Mouse (Mus musculus) gastrocnemius, adult 2 months (tissue): ENCODE measurements around the gene Grcc10. TPM values are rescaled to one million over a fixed set of nuclear protein-coding genes. Genes with fewer than 3 reads are reported as not detected.

ENCODE experiments used
- DNase-seq: peaks from one replicate; pipeline ENCODE4 v3.0.0; 2022
- H3K27ac ChIP-seq: fragments of 200-600 bp; 2 replicates; pipeline ENCODE4 v1.8.1; 2022; ENCODE audit warnings: mild to moderate bottlenecking
- H3K4me3 ChIP-seq: fragments of 200-600 bp; 2 replicates; pipeline ENCODE4 v1.8.1; 2022; ENCODE audit warnings: mild to moderate bottlenecking, moderate library complexity
- CTCF ChIP-seq: fragments of 200-600 bp; IDR thresholded peaks from 2 replicates; pipeline ENCODE4 v1.8.1; 2022; ENCODE audit warnings: antibody characterized with exemption, mild to moderate bottlenecking, moderate library complexity
- intact Hi-C: fragments of 180-260 bp; cut with DNase I; formaldehyde crosslinking; loops from one replicate; pipeline ENCODE4 v1.15.1; 2025
- long read RNA-seq, 2 experiments: library from polyadenylated mRNA; stranded (forward); transcript quantifications; one replicate each; pipeline ENCODE4 v2.0.0; 2021
- total RNA-seq, 2 experiments: library from RNA; stranded (reverse); gene quantifications; 2 replicates each; pipeline ENCODE4 v1.2.3; 2021

Gene Grcc10
- total RNA-seq = 100 to 1,000 TPM; 145 to 182 TPM
- long read RNA-seq, experiment 1, transcript Grcc10-201 (3 exons, 863 nt) = major isoform, 122 of 132 reads
- long read RNA-seq, experiment 1, partial matches to known transcripts = 0 of 132 reads
- long read RNA-seq, experiment 1, other reads (novel, unspliced or antisense) = 6 of 132 reads
- long read RNA-seq, experiment 2, transcript Grcc10-201 (3 exons, 863 nt) = major isoform, 138 of 147 reads
- long read RNA-seq, experiment 2, partial matches to known transcripts = 0 of 147 reads
- long read RNA-seq, experiment 2, other reads (novel, unspliced or antisense) = 5 of 147 reads

GRCm38 (mm10) chr6:124740888-124741761 lies at the start of gene Grcc10:
TSS of gene Grcc10 (minus strand) at chr6:124741374.
- intact Hi-C loops = loop anchor here (1.0 to 10.0 kb wide), 3 partner anchors 79 to 326 kb away; partner anchors contain the start of genes Lpcat3 and Pex5
- peak within 1 kb of the TSS; percentile 77 for H3K4me3 ChIP-seq
- peak within 1 kb of the TSS; percentile 97 for H3K27ac ChIP-seq
- DNase-seq = peak; percentile 88
- TF ChIP-seq CTCF = no peak

GRCm38 (mm10) chr6:124790121-124790520 lies 48.9 kb upstream of the Grcc10 start:
- no peak for TF ChIP-seq CTCF
- intact Hi-C loops = no loop called here

GRCm38 (mm10) chr6:124789519-124789918 lies 48.3 kb upstream of the Grcc10 start:
- intact Hi-C loops = no loop called here
- no peak for TF ChIP-seq CTCF
- DNase-seq = no peak
- no peak overlapping the region for H3K4me3 ChIP-seq
- H3K27ac ChIP-seq = no peak overlapping the region

More at GRCm38 (mm10) chr6:124790121-124790520, 48.9 kb upstream of the Grcc10 start:
- H3K4me3 ChIP-seq = no peak overlapping the region
- no peak for DNase-seq
- H3K27ac ChIP-seq = no peak overlapping the region

- DNase-seq = no peak
- Histone ChIP-seq H3K27ac (no peak overlapping the region), H3K4me3 (no peak overlapping the region)
- TF ChIP-seq CTCF = no peak
- intact Hi-C loops = no loop called here
Measured at GRCm38 (mm10) chr6:124787722-124788121, 46.5 kb upstream of the Grcc10 start.

GRCm38 (mm10) chr6:124786756-124787420 lies 45.7 kb upstream of the Grcc10 start:
- H3K27ac ChIP-seq = no peak overlapping the region
- no peak for TF ChIP-seq CTCF
- no peak for DNase-seq
- intact Hi-C loops = no loop called here
- no peak overlapping the region for H3K4me3 ChIP-seq

- intact Hi-C loops = no loop called here
- H3K27ac ChIP-seq = no peak overlapping the region; the same call in 1 of the 2 replicates
- H3K4me3 ChIP-seq = peak overlapping the region; percentile 46
- DNase-seq = peak; percentile 50
- TF ChIP-seq CTCF = no peak
Measured at GRCm38 (mm10) chr6:124782436-124782835, 41.3 kb upstream of the Grcc10 start.

GRCm38 (mm10) chr6:124780917-124781316 lies 39.7 kb upstream of the Grcc10 start:
- intact Hi-C loops = no loop called here
- DNase-seq = no peak
- H3K27ac ChIP-seq = no peak overlapping the region
- no peak for TF ChIP-seq CTCF
- no peak overlapping the region for H3K4me3 ChIP-seq

- DNase-seq = no peak
- intact Hi-C loops = no loop called here
- peak overlapping the region; percentile 57 for H3K4me3 ChIP-seq
- H3K27ac ChIP-seq = peak overlapping the region; percentile 58; the same call in 1 of the 2 replicates
- TF ChIP-seq CTCF = no peak
Measured at GRCm38 (mm10) chr6:124779984-124780416, 38.8 kb upstream of the Grcc10 start.

GRCm38 (mm10) chr6:124779222-124779983 lies 38.2 kb upstream of the Grcc10 start, which contains the start of gene Lrrc23:
TSS of gene Lrrc23 (minus strand) at chr6:124779727.
- intact Hi-C loops = no loop called here
- no peak for DNase-seq
- H3K4me3 ChIP-seq = peak within 1 kb of the TSS; percentile 57
- peak within 1 kb of the TSS; percentile 58 for H3K27ac ChIP-seq
- no peak for TF ChIP-seq CTCF

- Histone ChIP-seq H3K27ac (no peak overlapping the region), H3K4me3 (no peak overlapping the region)
- DNase-seq = no peak
- no peak for TF ChIP-seq CTCF
- intact Hi-C loops = no loop called here
Measured at GRCm38 (mm10) chr6:124770511-124770910, 29.3 kb upstream of the Grcc10 start.

GRCm38 (mm10) chr6:124770013-124770412 lies 28.8 kb upstream of the Grcc10 start:
- H3K27ac ChIP-seq = no peak overlapping the region; the same call in 1 of the 2 replicates
- DNase-seq = no peak
- intact Hi-C loops = no loop called here
- H3K4me3 ChIP-seq = peak overlapping the region; percentile 78
- TF ChIP-seq CTCF = no peak
